In the genomic region with DNA sequence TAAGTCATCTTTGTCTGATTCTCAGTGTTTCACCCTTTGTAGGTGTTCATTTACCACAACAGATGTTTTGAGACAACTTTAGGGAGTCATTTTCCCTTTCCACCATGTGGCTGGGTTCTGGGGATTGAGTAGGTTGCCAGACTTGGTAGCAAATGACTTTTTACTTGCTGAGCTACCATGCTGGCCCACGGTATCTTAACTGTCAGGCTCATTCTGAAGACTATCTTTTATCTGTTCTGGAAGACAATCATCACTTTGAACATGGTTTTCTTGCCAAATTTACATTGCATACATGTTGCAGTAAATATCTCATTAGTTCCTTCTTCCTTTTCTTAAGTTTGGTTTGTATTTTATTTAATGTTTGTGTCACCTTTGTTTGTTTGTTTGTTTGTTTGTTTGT, we compare ENCODE assay signal across 17 mouse cellular contexts.
"Had no signal": no experiment of that assay in that cellular context is flagged by ENCODE, and none has a peak within 500 bp of the region (broad histone marks: within the 10 kb centered on the region; RNA-seq: fewer than 3 reads in every experiment).

No protein-coding gene starts in this region.

- ATAC-seq: liver, postnatal 0 days; lung, postnatal 0 days; midbrain, embryonic 13.5 days; midbrain, embryonic 15.5 days had no signal

- H3K27ac ChIP-seq: lung, embryonic 15.5 days; macrophage; midbrain, embryonic 13.5 days; midbrain, embryonic 15.5 days; neural tube, embryonic 12.5 days; stomach, embryonic 15.5 days; stomach, postnatal 0 days had no signal

- H3K9ac ChIP-seq: liver, postnatal 0 days; lung, embryonic 15.5 days; midbrain, embryonic 13.5 days; midbrain, embryonic 15.5 days; neural tube, embryonic 12.5 days; stomach, embryonic 15.5 days had no signal

- H3K36me3 ChIP-seq: midbrain, embryonic 15.5 days had no signal

- H3K4me1 ChIP-seq: stomach, embryonic 15.5 days had no signal

- H3K27me3 ChIP-seq: lung, embryonic 15.5 days; midbrain, embryonic 13.5 days; midbrain, embryonic 15.5 days; neural tube, embryonic 12.5 days; stomach, embryonic 15.5 days had no signal

- DNase-seq: liver, postnatal 0 days; lung, adult 2 months; lung, postnatal 14 days; lung, postnatal 36 days; right cerebral cortex, postnatal 14 days; thymus, adult 2 months; thymus, postnatal 14 days; thymus, postnatal 36 days had no signal

- H3K9me3 ChIP-seq: lung, embryonic 15.5 days; midbrain, embryonic 13.5 days; midbrain, embryonic 15.5 days; neural tube, embryonic 12.5 days; stomach, embryonic 15.5 days had no signal

- H3K4me2 ChIP-seq: lung, embryonic 15.5 days; midbrain, embryonic 11.5 days; midbrain, embryonic 13.5 days; midbrain, embryonic 15.5 days; neural tube, embryonic 12.5 days; stomach, embryonic 15.5 days had no signal

- H3K4me3 ChIP-seq: lung, embryonic 15.5 days; midbrain, embryonic 13.5 days; midbrain, embryonic 15.5 days; neural tube, embryonic 12.5 days; stomach, embryonic 15.5 days had no signal
